16 mouse cellular contexts compared by ENCODE assay signal in the genomic region with DNA sequence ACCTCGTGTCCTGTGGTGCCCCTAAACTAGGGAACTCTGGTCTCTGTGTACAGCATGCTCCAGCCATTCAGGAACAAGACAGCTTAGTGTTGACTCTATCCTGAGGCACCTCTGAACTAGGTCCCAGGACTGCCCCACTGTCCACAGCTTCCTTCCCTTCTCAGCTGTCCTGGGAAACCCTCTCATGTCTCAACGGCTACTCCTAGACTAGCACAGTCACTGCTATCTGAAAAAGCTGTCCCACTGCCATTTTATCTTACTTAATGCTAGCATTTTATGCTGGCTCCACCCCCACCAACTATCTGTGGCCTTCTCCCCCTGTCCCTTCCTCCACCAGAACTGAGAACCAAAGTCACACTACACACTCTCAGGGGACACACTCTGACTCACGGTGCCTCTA. TPM values are rescaled to one million over a fixed set of nuclear protein-coding genes. Genes with fewer than 3 reads are reported as not detected.
DNase-seq lines count a peak whose midpoint lies in the region; ATAC-seq and TF ChIP-seq lines count a peak whose summit lies in the region.
"Had no signal": no experiment of that assay in that cellular context is flagged by ENCODE, and none has a peak within 500 bp of the region (broad histone marks: within the 10 kb centered on the region; RNA-seq: fewer than 3 reads in every experiment).

No protein-coding gene starts in this region.

- H3K36me3 ChIP-seq in kidney, embryonic 15.5 days: no peaks in the 10 kb centered on the region
- H3K36me3 ChIP-seq in liver, adult 2 months (ENCODE audit: control insufficient read depth, insufficient read depth, low read length): no peaks in the 10 kb centered on the region
- H3K36me3 ChIP-seq in stomach, embryonic 15.5 days: no peaks in the 10 kb centered on the region
- H3K36me3 ChIP-seq in midbrain, embryonic 13.5 days: no peaks in the 10 kb centered on the region
- H3K36me3 ChIP-seq in hindbrain, embryonic 10.5 days: no peaks in the 10 kb centered on the region
- H3K36me3 ChIP-seq: embryonic facial prominence, embryonic 13.5 days; midbrain, embryonic 12.5 days had no signal

- 62% methylated on average over 3 of the region's 3 CpGs for WGBS in kidney, embryonic 15.5 days
- WGBS in liver, adult 2 months: 4% methylated on average over 3 of the region's 3 CpGs
- 46% methylated on average over 3 of the region's 3 CpGs for WGBS in stomach, embryonic 15.5 days
- WGBS in midbrain, embryonic 13.5 days: 79% methylated on average over 3 of the region's 3 CpGs
- 83% methylated on average over 3 of the region's 3 CpGs for WGBS in hindbrain, embryonic 10.5 days

- no peak for ATAC-seq in kidney, embryonic 15.5 days (replicated peaks; ENCODE audit: low FRiP score)
- no peak for ATAC-seq in stomach, embryonic 15.5 days (ENCODE audit: insufficient read depth, low FRiP score, low read depth)
- ATAC-seq in midbrain, embryonic 13.5 days: no peak
- ATAC-seq: forebrain, embryonic 16.5 days had no signal

- H3K4me1 ChIP-seq in kidney, embryonic 15.5 days: peaks cover 85% of the 10 kb centered on the region
- H3K4me1 ChIP-seq in liver, adult 2 months (ENCODE audit: control insufficient read depth, insufficient read depth, low read length): peaks cover 40% of the 10 kb centered on the region
- H3K4me1 ChIP-seq in stomach, embryonic 15.5 days: peaks cover 68% of the 10 kb centered on the region
- H3K4me1 ChIP-seq in midbrain, embryonic 13.5 days (replicated peaks): peaks cover 20% of the 10 kb centered on the region
- peaks cover 72% of the 10 kb centered on the region for H3K4me1 ChIP-seq in hindbrain, embryonic 10.5 days (replicated peaks)

- no peaks in the 10 kb centered on the region for H3K9me3 ChIP-seq in kidney, embryonic 15.5 days (replicated peaks)
- no peaks in the 10 kb centered on the region for H3K9me3 ChIP-seq in stomach, embryonic 15.5 days
- no peaks in the 10 kb centered on the region for H3K9me3 ChIP-seq in midbrain, embryonic 13.5 days
- H3K9me3 ChIP-seq in hindbrain, embryonic 10.5 days: no peaks in the 10 kb centered on the region
- H3K9me3 ChIP-seq: embryonic facial prominence, embryonic 13.5 days; midbrain, embryonic 12.5 days had no signal

- TF ChIP-seq POLR2A in liver, adult 2 months (IDR thresholded peaks at IDR 0.05; ENCODE audit: extremely low read depth, insufficient read depth, low read length): no peak

- H3K4me2 ChIP-seq in kidney, embryonic 15.5 days: 0 out of 2 replicates have a peak overlapping the region, but pooled peaks have one; percentile 3
- no peak overlapping the region for H3K4me2 ChIP-seq in stomach, embryonic 15.5 days
- no peak overlapping the region for H3K4me2 ChIP-seq in midbrain, embryonic 13.5 days (replicated peaks)
- H3K4me2 ChIP-seq: embryonic facial prominence, embryonic 13.5 days; hindbrain, embryonic 14.5 days; midbrain, embryonic 12.5 days had no signal

- no peak overlapping the region for H3K4me3 ChIP-seq in kidney, embryonic 15.5 days (replicated peaks)
- H3K4me3 ChIP-seq in liver, adult 2 months (ENCODE audit: insufficient read depth, low read depth, low read length): no peak overlapping the region
- no peak overlapping the region for H3K4me3 ChIP-seq in stomach, embryonic 15.5 days (replicated peaks)
- no peak overlapping the region for H3K4me3 ChIP-seq in midbrain, embryonic 13.5 days (replicated peaks)
- no peak overlapping the region for H3K4me3 ChIP-seq in hindbrain, embryonic 10.5 days
- H3K4me3 ChIP-seq: embryonic facial prominence, embryonic 13.5 days; midbrain, embryonic 12.5 days had no signal

- H3K79me2 ChIP-seq in liver, adult 2 months (ENCODE audit: control insufficient read depth, insufficient read depth, low read length): peaks cover 37% of the 10 kb centered on the region

- H3K27me3 ChIP-seq in kidney, embryonic 15.5 days: no peaks in the 10 kb centered on the region
- no peaks in the 10 kb centered on the region for H3K27me3 ChIP-seq in liver, adult 2 months (ENCODE audit: control insufficient read depth, insufficient read depth, low read length)
- no peaks in the 10 kb centered on the region for H3K27me3 ChIP-seq in stomach, embryonic 15.5 days (replicated peaks)
- peaks cover 40% of the 10 kb centered on the region for H3K27me3 ChIP-seq in midbrain, embryonic 13.5 days
- H3K27me3 ChIP-seq in hindbrain, embryonic 10.5 days (ENCODE audit: insufficient read depth, poor library complexity, severe bottlenecking): peaks cover 52% of the 10 kb centered on the region

- peak overlapping the region; percentile 10; the same call in 1 of the 2 replicates for H3K27ac ChIP-seq in kidney, embryonic 15.5 days
- H3K27ac ChIP-seq in liver, adult 2 months (replicated peaks; ENCODE audit: insufficient read depth, low read depth, low read length): peak overlapping the region; percentile 35
- H3K27ac ChIP-seq in stomach, embryonic 15.5 days: peak overlapping the region; percentile 16; the same call in 1 of the 2 replicates
- no peak overlapping the region for H3K27ac ChIP-seq in midbrain, embryonic 13.5 days
- no peak overlapping the region for H3K27ac ChIP-seq in hindbrain, embryonic 10.5 days
- H3K27ac ChIP-seq: embryonic facial prominence, embryonic 13.5 days; hindbrain, embryonic 14.5 days; kidney, postnatal 0 days; midbrain, embryonic 12.5 days had no signal

- DNase-seq in kidney, postnatal 10 days: no peak
- peak; percentile 36 for DNase-seq in c-Kit-negative CD71-positive TER-119-positive erythroid progenitor cells, embryonic 14.5 days (ENCODE audit: low read depth, low spot score)
- DNase-seq in liver, adult 2 months (ENCODE audit: extremely low read depth, low read depth, low spot score): peak; percentile 41
- DNase-seq in hindbrain, embryonic 10.5 days (ENCODE audit: low spot score): no peak
- DNase-seq: adrenal gland, postnatal 25 days; cerebellum, postnatal 10 days; gastrocnemius, postnatal 36 days; retina, postnatal 1 day had no signal

- no peak overlapping the region for H3K9ac ChIP-seq in kidney, embryonic 15.5 days
- peak overlapping the region; percentile 12; the same call in 1 of the 2 replicates for H3K9ac ChIP-seq in liver, adult 2 months (ENCODE audit: low read depth, low read length)
- H3K9ac ChIP-seq in stomach, embryonic 15.5 days: no peak overlapping the region
- H3K9ac ChIP-seq in midbrain, embryonic 13.5 days (replicated peaks): no peak overlapping the region
- H3K9ac ChIP-seq: embryonic facial prominence, embryonic 13.5 days; hindbrain, embryonic 14.5 days; midbrain, embryonic 12.5 days had no signal

- TF ChIP-seq CTCF in liver, adult 2 months (IDR thresholded peaks at IDR 0.05; ENCODE audit: low read depth, low read length): no peak

RNA-seq across cellular contexts. Expression of gene Ldlrap1, which starts 3.5 kb away (rescaled TPM):
- 19.3 and 23.6 TPM in 2 replicates for polyA plus RNA-seq in kidney, embryonic 15.5 days (2015; fragmentation: Nextera tagmentation; extraction: Ambion mirVana)
- 6.5 and 7.4 TPM in 2 replicates for total RNA-seq in liver, adult 2 months (2014; rRNA removed)
- polyA plus RNA-seq in liver, adult 2 months (2012; rRNA removed): 19.8 and 21.1 TPM in 2 replicates
- polyA plus RNA-seq in stomach, embryonic 15.5 days (2015; fragmentation: Nextera tagmentation; extraction: Ambion mirVana): 19.6 and 20.8 TPM in 2 replicates
- 2.4 and 3.4 TPM in 2 replicates for polyA plus RNA-seq in midbrain, embryonic 13.5 days (2015; fragmentation: Nextera tagmentation; extraction: Ambion mirVana)
- polyA plus RNA-seq in hindbrain, embryonic 10.5 days (2016; fragmentation: Nextera tagmentation; extraction: Ambion mirVana): 9.7 and 11.4 TPM in 2 replicates

Comparison
In these comparisons a context has a peak if more than half of its experiments do, and no peak if none do; other contexts are left out.
1. H3K27ac ChIP-seq: peak in kidney, embryonic 15.5 days (single experiment), liver, adult 2 months (single experiment) and stomach, embryonic 15.5 days (single experiment); none in midbrain, embryonic 13.5 days (single experiment) and hindbrain, embryonic 10.5 days (single experiment).
2. DNase-seq: peak in c-Kit-negative CD71-positive TER-119-positive erythroid progenitor cells, embryonic 14.5 days (single experiment) and liver, adult 2 months (single experiment); none in kidney, postnatal 10 days (single experiment) and hindbrain, embryonic 10.5 days (single experiment).